7 mouse cellular contexts compared by ENCODE assay signal in the genomic region with DNA sequence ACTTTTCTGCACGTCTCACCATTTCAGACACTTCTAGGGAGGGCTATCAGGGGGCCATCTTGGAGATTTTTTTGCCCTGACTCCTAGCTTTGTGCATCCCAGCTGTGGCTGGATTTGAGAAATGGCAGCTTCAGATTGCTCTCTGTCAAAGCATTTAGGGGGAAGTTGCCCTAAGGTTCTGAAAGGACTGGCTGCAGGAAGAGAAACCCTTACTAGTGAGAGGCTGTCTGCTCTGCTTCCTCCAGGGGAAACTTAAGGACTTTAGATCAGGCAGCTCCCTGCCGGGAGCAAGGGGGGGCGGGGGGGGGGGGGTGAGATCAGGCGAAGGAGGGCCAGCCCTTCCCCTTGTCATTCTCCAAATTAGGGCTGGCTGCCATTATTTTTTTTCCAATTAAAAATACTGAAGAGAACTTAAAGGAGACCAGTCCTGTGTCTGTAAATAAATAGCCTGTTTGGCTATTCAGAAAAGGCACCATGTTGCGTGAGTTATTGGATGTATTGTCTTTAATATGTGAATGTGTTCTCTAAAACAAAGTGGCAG.
DNase-seq lines count a peak whose midpoint lies in the region; ATAC-seq lines count a peak whose summit lies in the region.

No protein-coding gene starts in this region.

- H3K9ac ChIP-seq in embryonic facial prominence, embryonic 11.5 days (replicated peaks; ENCODE audit: low read length) = 0 out of 2 replicates have a peak overlapping the region, but pooled peaks have one; percentile 9
- peak overlapping the region; percentile 30; the same call in 1 of the 2 replicates for H3K9ac ChIP-seq in hindbrain, embryonic 13.5 days
- no peak overlapping the region for H3K9ac ChIP-seq in liver, embryonic 15.5 days

- no peaks in the 10 kb centered on the region for H3K36me3 ChIP-seq in embryonic facial prominence, embryonic 11.5 days (replicated peaks; ENCODE audit: control insufficient read depth, insufficient read depth, low read depth, low read length)
- H3K36me3 ChIP-seq in hindbrain, embryonic 13.5 days = no peaks in the 10 kb centered on the region
- H3K36me3 ChIP-seq in liver, embryonic 15.5 days (replicated peaks) = no peaks in the 10 kb centered on the region

- H3K27ac ChIP-seq in embryonic facial prominence, embryonic 11.5 days (replicated peaks; ENCODE audit: low read depth, low read length) = peak overlapping the region; percentile 65
- peak overlapping the region; percentile 93 for H3K27ac ChIP-seq in hindbrain, embryonic 13.5 days
- H3K27ac ChIP-seq in liver, embryonic 15.5 days (replicated peaks) = peak overlapping the region; percentile 68; the same call in 1 of the 2 replicates

- ATAC-seq in embryonic facial prominence, embryonic 11.5 days (replicated peaks; ENCODE audit: insufficient number of reproducible peaks, low FRiP score, low TSS enrichment, low read depth) = no peak
- ATAC-seq in hindbrain, embryonic 13.5 days (ENCODE audit: low FRiP score) = peak; percentile 15; the same call in 1 of the 2 replicates
- ATAC-seq in liver, embryonic 15.5 days (ENCODE audit: insufficient read depth) = no peak

- 2% methylated on average over 5 of the region's 5 CpGs for WGBS in embryonic facial prominence, embryonic 11.5 days
- 1% methylated on average over 5 of the region's 5 CpGs for WGBS in hindbrain, embryonic 13.5 days
- whole genome bisulfite sequencing in liver, embryonic 15.5 days (ENCODE audit: insufficient replicate concordance) = 17% methylated on average over 5 of the region's 5 CpGs

- H3K4me3 ChIP-seq in embryonic facial prominence, embryonic 11.5 days (ENCODE audit: low read depth, low read length) = no peak overlapping the region
- 0 out of 2 replicates have a peak overlapping the region, but pooled peaks have one; percentile 35 for H3K4me3 ChIP-seq in hindbrain, embryonic 13.5 days
- no peak overlapping the region for H3K4me3 ChIP-seq in liver, embryonic 15.5 days (replicated peaks)

- no peaks in the 10 kb centered on the region for H3K27me3 ChIP-seq in embryonic facial prominence, embryonic 11.5 days (ENCODE audit: control insufficient read depth, insufficient read depth, low read length)
- no peaks in the 10 kb centered on the region for H3K27me3 ChIP-seq in hindbrain, embryonic 13.5 days
- no peaks in the 10 kb centered on the region for H3K27me3 ChIP-seq in liver, embryonic 15.5 days

- peaks cover 5% of the 10 kb centered on the region for H3K4me1 ChIP-seq in embryonic facial prominence, embryonic 11.5 days (ENCODE audit: control insufficient read depth, insufficient read depth, low read length)
- peaks cover 45% of the 10 kb centered on the region for H3K4me1 ChIP-seq in hindbrain, embryonic 13.5 days (replicated peaks)
- peaks cover 38% of the 10 kb centered on the region for H3K4me1 ChIP-seq in liver, embryonic 15.5 days (replicated peaks)

- H3K9me3 ChIP-seq in embryonic facial prominence, embryonic 11.5 days (replicated peaks; ENCODE audit: control insufficient read depth, low read length) = no peaks in the 10 kb centered on the region
- H3K9me3 ChIP-seq in hindbrain, embryonic 13.5 days = no peaks in the 10 kb centered on the region
- no peaks in the 10 kb centered on the region for H3K9me3 ChIP-seq in liver, embryonic 15.5 days (replicated peaks)

- peak; percentile 34 for DNase-seq in 3134 (ENCODE audit: extremely low read depth, insufficient read length, low spot score)
- peak; percentile 60 for DNase-seq in A20 (ENCODE audit: low read depth, low spot score)
- DNase-seq in embryonic facial prominence, embryonic 11.5 days (ENCODE audit: low spot score) = peak; percentile 52
- DNase-seq in retina, embryonic 14.5 days (ENCODE audit: low spot score) = peak; percentile 41
- DNase-seq in urinary bladder, postnatal 14 days (ENCODE audit: low spot score) = no peak

- no peak overlapping the region for H3K4me2 ChIP-seq in embryonic facial prominence, embryonic 11.5 days (ENCODE audit: low read depth, low read length)
- H3K4me2 ChIP-seq in hindbrain, embryonic 13.5 days = peak overlapping the region; percentile 55
- peak overlapping the region; percentile 67 for H3K4me2 ChIP-seq in liver, embryonic 15.5 days
